Mouse (Mus musculus) stomach, embryonic 14.5 days (tissue): ENCODE data around the gene Pcca. TPM values are rescaled to one million over a fixed set of nuclear protein-coding genes. Genes with fewer than 3 reads are reported as not detected.

Experiments used
- ATAC-seq: fragments of 200-750 bp; cut with Nextera tagmentation; 2 replicates; pipeline ENCODE4 v1.8.0; 2017; ENCODE audit warnings: low read depth, moderate TSS enrichment; ENCODE audit not compliant: insufficient number of reproducible peaks, insufficient read depth, low FRiP score
- H3K27ac ChIP-seq: fragments of 300-500 bp; sonication (generic); 2 replicates; pipeline ENCODE4 v1.5.1; 2014; ENCODE audit warnings: mild to moderate bottlenecking, low read length, moderate library complexity, mixed read lengths
- H3K27me3 ChIP-seq: fragments of 300-500 bp; sonication (generic); 2 replicates; pipeline ENCODE4 v1.6.1; 2014; ENCODE audit warnings: low read length, control low read depth, mixed read lengths; ENCODE audit not compliant: control insufficient read depth, insufficient read depth
- H3K36me3 ChIP-seq: fragments of 300-500 bp; sonication (generic); 2 replicates; pipeline ENCODE4 v1.6.1; 2014; ENCODE audit warnings: mild to moderate bottlenecking, control low read depth, low read length, moderate library complexity, mixed read lengths; ENCODE audit not compliant: control insufficient read depth, insufficient read depth
- H3K4me1 ChIP-seq: fragments of 300-500 bp; sonication (generic); 2 replicates; pipeline ENCODE4 v1.6.1; 2014; ENCODE audit warnings: low read length, control low read depth, mixed read lengths; ENCODE audit not compliant: control insufficient read depth, insufficient read depth
- H3K4me2 ChIP-seq: fragments of 300-500 bp; sonication (generic); replicated peaks from 2 replicates; pipeline ENCODE4 v1.6.1; 2014; ENCODE audit warnings: low read depth, low read length, control low read depth
- H3K4me3 ChIP-seq: fragments of 300-500 bp; sonication (generic); 2 replicates; pipeline ENCODE4 v1.5.1; 2014; ENCODE audit warnings: low read depth, low read length, control low read depth
- H3K9ac ChIP-seq: fragments of 300-500 bp; sonication (generic); replicated peaks from 2 replicates; pipeline ENCODE4 v1.6.1; 2014; ENCODE audit warnings: low read depth, mild to moderate bottlenecking, control low read depth, low read length, moderate library complexity, mixed read lengths
- H3K9me3 ChIP-seq: fragments of 300-500 bp; sonication (generic); 2 replicates; pipeline ENCODE4 v1.6.1; 2016; ENCODE audit warnings: low read depth, low read length, control low read depth; ENCODE audit not compliant: control insufficient read depth
- WGBS: fragments of 180-500 bp; shearing (Covaris S2); extraction: QIAGEN DNeasy Blood & Tissue Kit; methylation state at CpG from one replicate; pipeline ENCODE4 v1.1.7; 2014; 5-methylcytosine and 5-hydroxymethylcytosine counted together
- polyA plus RNA-seq: library from polyadenylated mRNA; unstranded; fragments of >200 nt; fragmentation: Nextera tagmentation; extraction: Ambion mirVana; gene quantifications from 2 replicates; pipeline ENCODE4 v1.2.1, GENCODE M21; 2014

Pcca gene
- polyA plus RNA-seq, 1 experiment from 2014 or later, result 18.7 TPM

DNA sequence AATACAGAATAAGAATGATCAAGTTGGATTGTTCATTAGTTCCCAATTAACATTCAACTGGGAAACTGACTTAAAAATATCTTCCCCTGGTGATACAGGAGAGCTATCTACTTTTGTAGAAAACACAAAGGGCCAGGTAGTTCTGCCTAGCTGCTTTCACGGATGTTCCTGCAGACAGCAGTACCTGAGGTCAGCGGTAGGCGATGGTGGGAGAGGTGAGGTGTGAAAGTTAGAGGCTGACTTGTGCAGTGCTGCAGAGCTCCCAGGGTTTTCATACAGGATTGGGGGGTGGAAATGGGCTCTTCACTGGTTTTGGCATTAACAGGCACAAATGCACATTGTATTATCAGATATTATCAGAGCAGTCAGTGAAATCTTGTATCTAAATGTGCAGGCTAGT is 343.7 kb downstream of the Pcca start:
- no peaks in the 10 kb centered on the region for H3K9me3 ChIP-seq
- 80% methylated on average over 3 of the region's 3 CpGs for WGBS
- H3K4me1 ChIP-seq, result no peaks in the 10 kb centered on the region
- H3K4me3 ChIP-seq, result no peak overlapping the region
- H3K27me3 ChIP-seq, result no peaks in the 10 kb centered on the region
- H3K4me2 ChIP-seq, result no peak overlapping the region
- no peak overlapping the region for H3K9ac ChIP-seq
- no peaks in the 10 kb centered on the region for H3K36me3 ChIP-seq
- ATAC-seq, result no peak
- no peak overlapping the region for H3K27ac ChIP-seq

DNA sequence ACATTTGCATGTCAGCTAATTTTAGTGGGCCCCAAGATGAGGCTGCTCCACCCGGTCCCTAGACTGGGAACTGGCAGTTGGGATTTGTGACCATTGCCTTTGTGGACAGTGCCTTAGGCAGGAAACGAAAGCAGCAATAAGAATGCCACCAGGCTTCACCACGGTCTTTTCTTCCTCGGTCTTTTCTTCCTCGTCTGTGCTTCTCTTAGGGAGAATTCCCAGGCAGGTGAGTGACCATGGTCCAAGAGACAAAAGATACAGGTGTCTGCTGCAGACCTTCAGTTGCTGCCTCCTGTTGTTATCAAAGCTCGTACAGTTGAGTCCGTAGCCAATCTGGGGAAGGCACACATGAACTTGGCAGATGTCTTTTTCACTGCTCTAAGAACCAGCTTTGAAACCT is 346.2 kb downstream of the Pcca start:
- H3K36me3 ChIP-seq, result no peaks in the 10 kb centered on the region
- no peak overlapping the region for H3K4me2 ChIP-seq
- H3K9me3 ChIP-seq, result no peaks in the 10 kb centered on the region
- no peaks in the 10 kb centered on the region for H3K27me3 ChIP-seq
- H3K27ac ChIP-seq, result no peak overlapping the region
- H3K4me3 ChIP-seq, result no peak overlapping the region
- no peak for ATAC-seq
- 85% methylated on average over 7 of the region's 7 CpGs for WGBS
- 0 out of 2 replicates have a peak, but pooled peaks cover 3% of the 10 kb centered on the region for H3K4me1 ChIP-seq
- H3K9ac ChIP-seq, result no peak overlapping the region

DNA sequence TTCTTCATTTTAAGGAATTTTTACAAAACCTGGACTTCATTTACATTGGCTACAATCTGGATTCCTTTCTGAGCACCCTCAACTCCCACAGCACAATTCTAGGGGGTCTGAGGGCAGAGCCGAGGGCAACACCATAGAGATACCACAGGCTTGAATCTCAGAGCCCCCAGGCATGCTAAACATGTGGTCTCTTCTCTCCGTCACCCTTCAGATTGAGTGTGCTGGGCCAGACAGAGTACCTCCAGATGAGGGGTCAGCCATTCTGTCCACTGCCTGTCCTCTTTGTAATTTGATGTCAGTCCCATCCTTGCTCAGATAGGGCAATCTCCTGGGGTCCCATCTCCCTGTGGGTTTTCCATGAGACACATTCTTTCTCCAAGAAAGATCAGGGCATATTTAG is 347.6 kb downstream of the Pcca start:
- Histone ChIP-seq H3K27ac (no peak overlapping the region), H3K36me3 (no peaks in the 10 kb centered on the region), H3K27me3 (no peaks in the 10 kb centered on the region), H3K4me1 (0 out of 2 replicates have a peak, but pooled peaks cover 3% of the 10 kb centered on the region), H3K4me2 (no peak overlapping the region), H3K4me3 (no peak overlapping the region), H3K9me3 (no peaks in the 10 kb centered on the region), H3K9ac (no peak overlapping the region)
- ATAC-seq, result no peak
- WGBS, result 70% methylated on average over 2 of the region's 2 CpGs

DNA sequence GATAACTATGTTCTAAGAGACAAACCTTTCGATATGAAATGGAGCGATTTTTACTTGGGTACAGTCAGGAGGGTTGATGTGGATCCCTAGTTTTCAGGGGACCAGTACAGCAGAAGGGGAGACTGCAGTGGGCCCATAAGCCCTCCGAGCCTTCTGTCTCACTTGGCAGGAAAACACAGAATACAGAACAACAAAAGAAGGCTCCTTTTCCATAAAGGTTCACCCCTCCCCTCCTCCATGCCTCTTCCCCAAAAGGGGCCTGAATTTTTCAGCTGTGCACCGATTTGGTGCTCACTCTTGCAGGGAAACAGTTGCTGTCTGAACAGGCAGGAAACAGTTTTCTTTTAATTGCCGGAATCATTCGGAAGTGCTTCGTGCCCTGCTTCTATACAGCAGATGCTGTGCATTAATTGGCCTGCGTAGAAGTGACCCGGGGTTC is 348.1 kb downstream of the Pcca start:
- Histone ChIP-seq H3K4me1 (0 out of 2 replicates have a peak, but pooled peaks cover 3% of the 10 kb centered on the region), H3K4me2 (no peak overlapping the region), H3K9me3 (no peaks in the 10 kb centered on the region), H3K36me3 (no peaks in the 10 kb centered on the region), H3K9ac (no peak overlapping the region), H3K27ac (no peak overlapping the region), H3K4me3 (no peak overlapping the region), H3K27me3 (no peaks in the 10 kb centered on the region)
- ATAC-seq, result no peak
- 79% methylated on average over 9 of the region's 9 CpGs for WGBS

DNA sequence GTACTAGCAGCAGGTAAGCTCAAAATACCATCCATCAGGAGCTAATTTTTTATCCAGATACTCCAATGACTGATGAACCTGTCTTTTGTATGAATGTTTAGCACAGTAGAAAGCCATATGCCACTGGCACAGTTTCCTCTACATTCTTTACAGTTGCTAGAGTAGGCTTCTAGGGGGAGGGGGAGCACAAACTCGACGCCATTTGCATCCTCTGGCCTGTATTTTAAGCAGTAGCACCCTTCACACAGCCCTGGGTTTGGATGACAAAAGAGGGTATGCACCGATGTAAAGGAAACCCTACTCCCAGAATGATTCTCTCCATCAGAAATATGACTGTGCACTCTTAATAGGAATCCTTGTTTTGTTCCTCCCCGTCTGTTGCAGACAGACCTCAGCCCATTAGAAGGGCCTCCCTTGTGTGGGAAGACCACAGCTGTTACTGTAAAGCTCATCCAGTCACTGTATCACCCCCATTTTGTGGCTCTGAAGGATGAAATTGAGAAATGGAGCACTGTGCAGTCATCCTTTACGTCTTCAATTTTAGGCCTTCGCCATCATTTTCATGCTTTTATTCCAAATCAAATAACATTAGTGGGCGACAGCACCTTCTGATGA is 348.8 kb downstream of the Pcca start:
- H3K4me2 ChIP-seq, result no peak overlapping the region
- H3K27ac ChIP-seq, result no peak overlapping the region
- H3K27me3 ChIP-seq, result no peaks in the 10 kb centered on the region
- H3K9me3 ChIP-seq, result no peaks in the 10 kb centered on the region
- H3K4me3 ChIP-seq, result no peak overlapping the region
- ATAC-seq, result no peak
- 77% methylated on average over 7 of the region's 7 CpGs for WGBS
- no peaks in the 10 kb centered on the region for H3K36me3 ChIP-seq
- H3K4me1 ChIP-seq, result 0 out of 2 replicates have a peak, but pooled peaks cover 3% of the 10 kb centered on the region
- H3K9ac ChIP-seq, result no peak overlapping the region

DNA sequence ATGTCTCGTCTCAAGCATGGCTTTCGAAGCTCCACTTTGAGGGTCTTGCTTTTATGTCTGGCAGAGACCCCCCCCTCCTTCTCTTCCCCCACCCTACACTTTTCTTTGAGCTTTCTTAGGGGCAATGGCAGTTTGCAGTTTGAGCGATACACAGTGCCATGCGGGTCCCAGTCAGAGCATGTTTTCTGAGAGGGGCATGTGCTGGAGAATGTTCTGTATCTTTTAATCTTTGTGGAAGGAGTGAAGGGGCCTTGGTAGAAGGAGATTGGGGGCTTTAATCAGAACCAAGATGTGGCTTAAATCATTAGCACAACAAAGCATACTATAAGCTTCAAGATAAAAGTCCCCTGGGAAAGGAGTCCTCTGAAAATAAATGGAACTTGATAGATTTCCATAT is 349.3 kb downstream of the Pcca start:
- H3K9ac ChIP-seq, result no peak overlapping the region
- no peak overlapping the region for H3K4me2 ChIP-seq
- H3K36me3 ChIP-seq, result no peaks in the 10 kb centered on the region
- WGBS, result 75% methylated on average over 4 of the region's 4 CpGs
- 0 out of 2 replicates have a peak, but pooled peaks cover 3% of the 10 kb centered on the region for H3K4me1 ChIP-seq
- no peaks in the 10 kb centered on the region for H3K9me3 ChIP-seq
- H3K27ac ChIP-seq, result no peak overlapping the region
- no peak overlapping the region for H3K4me3 ChIP-seq
- no peak for ATAC-seq
- no peaks in the 10 kb centered on the region for H3K27me3 ChIP-seq

DNA sequence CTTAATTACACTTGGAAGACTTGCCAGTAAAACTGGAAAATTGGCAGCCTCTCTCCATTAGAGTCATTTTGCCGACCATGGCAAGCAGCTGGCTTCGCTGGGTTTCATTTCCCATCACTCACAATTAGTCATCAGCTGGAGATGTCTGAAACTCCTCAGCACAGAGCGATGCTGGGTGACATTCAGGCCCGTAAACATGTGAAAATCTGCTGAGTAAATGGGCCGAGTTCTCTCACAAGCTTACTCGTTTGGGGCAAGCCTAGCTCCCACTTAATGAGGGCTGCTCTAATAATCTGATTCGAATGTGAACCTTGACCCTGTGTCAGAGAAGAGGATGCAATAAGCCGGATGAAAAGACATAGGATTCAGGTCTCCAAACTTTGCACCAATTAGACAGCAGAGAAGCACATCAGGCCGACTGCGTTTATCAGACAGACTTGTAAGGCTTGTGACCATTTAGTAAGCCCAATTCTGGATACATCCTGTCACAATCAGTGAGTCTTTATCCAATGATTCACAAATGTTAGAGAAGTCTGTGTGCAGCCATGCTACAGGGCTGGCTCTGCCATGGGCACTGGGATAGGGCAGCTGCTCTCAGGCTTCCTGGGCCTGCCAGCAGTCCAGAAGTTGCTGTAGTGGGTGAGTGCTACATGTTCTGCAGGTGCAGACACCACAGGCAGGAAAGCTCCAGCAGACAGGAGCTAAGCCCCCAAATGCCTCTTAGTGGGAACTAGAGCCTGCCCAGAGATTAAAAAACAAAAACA is 349.9 kb downstream of the Pcca start:
- no peaks in the 10 kb centered on the region for H3K27me3 ChIP-seq
- no peak overlapping the region for H3K4me2 ChIP-seq
- no peak; the same call in 1 of the 2 replicates for ATAC-seq
- 58% methylated on average over 10 of the region's 10 CpGs for WGBS
- H3K4me3 ChIP-seq, result no peak overlapping the region
- no peaks in the 10 kb centered on the region for H3K9me3 ChIP-seq
- no peak overlapping the region for H3K9ac ChIP-seq
- H3K27ac ChIP-seq, result no peak overlapping the region
- H3K36me3 ChIP-seq, result no peaks in the 10 kb centered on the region
- H3K4me1 ChIP-seq, result 0 out of 2 replicates have a peak, but pooled peaks cover 3% of the 10 kb centered on the region

DNA sequence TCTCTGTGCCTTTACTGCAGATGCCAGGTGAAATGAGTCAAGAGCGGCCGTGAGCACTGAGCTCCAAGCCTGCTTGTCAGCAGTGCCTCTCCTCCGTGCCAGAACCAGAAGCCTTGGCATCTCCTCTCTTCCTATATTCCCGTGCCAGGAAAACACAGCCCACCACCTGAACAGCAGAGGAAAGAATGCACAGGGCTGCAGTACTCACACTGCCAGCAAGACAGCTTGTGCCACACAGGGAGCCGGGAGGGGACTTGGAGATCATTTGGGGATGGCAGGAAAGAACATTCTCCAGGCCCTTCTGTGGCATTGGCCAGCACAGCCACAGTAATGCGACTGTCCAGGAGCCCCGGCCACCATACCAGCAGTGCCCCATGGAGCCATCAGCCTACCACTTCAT is 351.8 kb downstream of the Pcca start:
- H3K36me3 ChIP-seq, result no peaks in the 10 kb centered on the region
- 93% methylated on average over 7 of the region's 7 CpGs for WGBS
- no peaks in the 10 kb centered on the region for H3K9me3 ChIP-seq
- H3K4me2 ChIP-seq, result no peak overlapping the region
- ATAC-seq, result no peak
- H3K27me3 ChIP-seq, result no peaks in the 10 kb centered on the region
- H3K4me3 ChIP-seq, result no peak overlapping the region
- no peak overlapping the region for H3K9ac ChIP-seq
- 0 out of 2 replicates have a peak, but pooled peaks cover 3% of the 10 kb centered on the region for H3K4me1 ChIP-seq
- H3K27ac ChIP-seq, result no peak overlapping the region
